ENCODE assay signal across 8 mouse cellular contexts in the genomic region with DNA sequence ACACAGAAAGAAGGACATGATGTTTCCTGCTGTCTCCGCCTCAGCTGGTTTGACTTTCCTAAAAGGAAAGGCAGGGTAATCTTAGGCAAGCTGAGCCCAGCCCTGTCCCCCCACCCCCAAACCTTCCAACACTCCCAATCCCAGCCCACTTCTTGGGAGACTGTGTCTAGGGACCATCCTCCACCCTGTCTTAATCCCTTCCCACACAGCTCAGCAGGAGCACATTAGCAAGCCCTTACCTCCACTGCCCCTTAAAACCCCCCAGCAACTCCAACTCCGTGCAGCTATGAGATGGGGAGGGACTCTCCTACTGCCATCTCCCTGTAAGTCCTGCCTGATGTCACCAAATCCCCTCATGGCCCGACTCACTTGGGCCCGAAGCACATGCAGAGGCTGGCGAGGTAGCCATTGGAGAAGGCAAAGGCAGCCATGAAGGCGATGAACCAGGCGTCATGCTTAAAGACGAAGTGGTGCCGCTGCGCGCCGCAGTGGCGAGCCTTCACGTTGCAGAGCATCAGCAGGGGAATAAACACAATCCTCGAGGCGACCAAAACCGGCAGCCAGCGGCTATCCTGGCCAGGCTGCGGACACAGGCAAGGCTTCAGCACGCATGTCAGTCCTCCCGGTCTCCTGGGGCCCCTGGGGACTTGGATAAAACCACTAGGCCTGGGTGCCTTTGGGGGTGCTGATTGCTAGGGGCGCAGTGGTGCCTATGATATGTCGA. TPM values are rescaled to one million over a fixed set of nuclear protein-coding genes. Genes with fewer than 3 reads are reported as not detected.
A peak's percentile ranks its signal among the peaks of the same experiment; 100 is the strongest.
DNase-seq lines count a peak whose midpoint lies in the region; ATAC-seq and TF ChIP-seq lines count a peak whose summit lies in the region.

No protein-coding gene starts in this region.

- TF ChIP-seq POLR2A in bone marrow, adult 2 months (IDR thresholded peaks at IDR 0.05; ENCODE audit: borderline replicate concordance, control insufficient read depth, low read depth, low read length): no peak; the same call in 1 of the 2 replicates
- no peak for TF ChIP-seq POLR2A in lung, adult 2 months (IDR thresholded peaks at IDR 0.05; ENCODE audit: borderline replicate concordance, extremely low read depth, low read depth, low read length)

- no peak for DNase-seq in heart, adult 9 months (ENCODE audit: low spot score in 2 of 2)
- DNase-seq in hindbrain, embryonic 11.5 days (ENCODE audit: low spot score): no peak
- DNase-seq in midbrain, embryonic 11.5 days (ENCODE audit: low spot score, missing footprints): no peak
- DNase-seq in adipocyte (ENCODE audit: low spot score): no peak
- no peak for DNase-seq in adrenal gland, postnatal 36 days
- DNase-seq in lung, adult 2 months: no peak

- no peaks in the 10 kb centered on the region for H3K27me3 ChIP-seq in heart, embryonic 14.5 days (ENCODE audit: control insufficient read depth, insufficient read depth, low read length)
- no peaks in the 10 kb centered on the region for H3K27me3 ChIP-seq in hindbrain, embryonic 11.5 days (ENCODE audit: control insufficient read depth, insufficient read depth, low read length)
- H3K27me3 ChIP-seq in midbrain, embryonic 11.5 days (ENCODE audit: control insufficient read depth, insufficient read depth, low read length): no peaks in the 10 kb centered on the region

- H3K36me3 ChIP-seq in heart, embryonic 14.5 days (ENCODE audit: control insufficient read depth, insufficient read depth, low read length): peaks cover 42% of the 10 kb centered on the region
- H3K36me3 ChIP-seq in hindbrain, embryonic 11.5 days (ENCODE audit: control insufficient read depth, insufficient read depth, low read length): no peaks in the 10 kb centered on the region
- peaks cover 5% of the 10 kb centered on the region; the same call in 1 of the 2 replicates for H3K36me3 ChIP-seq in midbrain, embryonic 11.5 days (ENCODE audit: control insufficient read depth, insufficient read depth, low read length)

- H3K4me1 ChIP-seq in heart, embryonic 14.5 days (ENCODE audit: control insufficient read depth in 2 of 2, insufficient read depth in 2 of 2, low read length in 2 of 2): peaks cover 22 to 39% of the 10 kb centered on the region in 2 experiments
- peaks cover 14% of the 10 kb centered on the region for H3K4me1 ChIP-seq in bone marrow, adult 2 months (ENCODE audit: control insufficient read depth, insufficient read depth, low read length)
- H3K4me1 ChIP-seq in hindbrain, embryonic 11.5 days (replicated peaks; ENCODE audit: control insufficient read depth, insufficient read depth, low read length): 0 out of 2 replicates have a peak, but pooled peaks cover 4% of the 10 kb centered on the region
- H3K4me1 ChIP-seq in midbrain, embryonic 11.5 days (ENCODE audit: control insufficient read depth, insufficient read depth, low read length): peaks cover 15% of the 10 kb centered on the region
- H3K4me1 ChIP-seq in lung, adult 2 months (ENCODE audit: control insufficient read depth, insufficient read depth, low read length): peaks cover 26% of the 10 kb centered on the region

- TF ChIP-seq CTCF in bone marrow, adult 2 months (IDR thresholded peaks at IDR 0.05; ENCODE audit: control insufficient read depth, insufficient read depth, low read length): no peak
- no peak for TF ChIP-seq CTCF in lung, adult 2 months (IDR thresholded peaks at IDR 0.05; ENCODE audit: insufficient read depth, low read length)

- H3K9ac ChIP-seq in heart, embryonic 14.5 days (ENCODE audit: low read length): peak overlapping the region; percentile 32; the same call in 1 of the 2 replicates
- no peak overlapping the region for H3K9ac ChIP-seq in hindbrain, embryonic 11.5 days (ENCODE audit: low read depth, low read length)
- H3K9ac ChIP-seq in midbrain, embryonic 11.5 days (ENCODE audit: low read length): no peak overlapping the region

- WGBS in heart, embryonic 14.5 days: 63% methylated on average over 23 of the region's 23 CpGs
- 90% methylated on average over 23 of the region's 23 CpGs for WGBS in bone marrow, adult 2 months
- WGBS in hindbrain, embryonic 11.5 days: 64% methylated on average over 23 of the region's 23 CpGs
- WGBS in midbrain, embryonic 11.5 days: 55% methylated on average over 23 of the region's 23 CpGs
- WGBS in lung, adult 2 months: 78% methylated on average over 23 of the region's 23 CpGs

- ATAC-seq in heart, embryonic 14.5 days (ENCODE audit: insufficient number of reproducible peaks, insufficient read depth, low FRiP score, low read depth): no peak
- no peak for ATAC-seq in hindbrain, embryonic 11.5 days (ENCODE audit: low FRiP score)
- ATAC-seq in midbrain, embryonic 11.5 days (ENCODE audit: low FRiP score): no peak

- H3K9me3 ChIP-seq in heart, embryonic 14.5 days (ENCODE audit: control insufficient read depth, low read length): no peaks in the 10 kb centered on the region
- H3K9me3 ChIP-seq in hindbrain, embryonic 11.5 days (ENCODE audit: control insufficient read depth, low read length): no peaks in the 10 kb centered on the region
- H3K9me3 ChIP-seq in midbrain, embryonic 11.5 days (ENCODE audit: control insufficient read depth, low read length): no peaks in the 10 kb centered on the region; the same call in 1 of the 2 replicates

- peak overlapping the region; percentile 90 to 97 for H3K27ac ChIP-seq in heart, embryonic 14.5 days (replicated peaks in 1 of 2; ENCODE audit: control insufficient read depth in 1 of 2, insufficient read depth in 1 of 2, low read depth in 2 of 2, low read length in 2 of 2)
- peak overlapping the region; percentile 38 for H3K27ac ChIP-seq in bone marrow, adult 2 months (ENCODE audit: control insufficient read depth, insufficient read depth, low read depth, low read length, poor library complexity)
- peak overlapping the region; percentile 39 for H3K27ac ChIP-seq in hindbrain, embryonic 11.5 days (ENCODE audit: low read depth, low read length)
- 0 out of 2 replicates have a peak overlapping the region, but pooled peaks have one; percentile 41 for H3K27ac ChIP-seq in midbrain, embryonic 11.5 days (ENCODE audit: low read depth, low read length)

- no peak overlapping the region; the same call in 1 of the 2 replicates for H3K4me2 ChIP-seq in heart, embryonic 14.5 days (ENCODE audit: low read length)
- H3K4me2 ChIP-seq in hindbrain, embryonic 11.5 days (replicated peaks; ENCODE audit: low read depth, low read length): no peak overlapping the region
- no peak overlapping the region for H3K4me2 ChIP-seq in midbrain, embryonic 11.5 days

- no peak overlapping the region for H3K4me3 ChIP-seq in heart, embryonic 14.5 days (ENCODE audit: control insufficient read depth in 1 of 2, insufficient read depth in 1 of 2, low read depth in 1 of 2, low read length in 2 of 2)
- H3K4me3 ChIP-seq in bone marrow, adult 2 months (replicated peaks; ENCODE audit: control insufficient read depth, low read depth, low read length): no peak overlapping the region
- H3K4me3 ChIP-seq in hindbrain, embryonic 11.5 days (ENCODE audit: low read depth, low read length): no peak overlapping the region
- H3K4me3 ChIP-seq in midbrain, embryonic 11.5 days (ENCODE audit: low read depth, low read length): no peak overlapping the region
- no peak overlapping the region for H3K4me3 ChIP-seq in lung, adult 2 months (replicated peaks; ENCODE audit: extremely low read depth, low read depth, low read length)

RNA-seq across cellular contexts. Expression of a gene that starts 12.8 kb away (rescaled TPM):
- polyA plus RNA-seq in heart, embryonic 14.5 days (2014; fragmentation: Nextera tagmentation; extraction: Ambion mirVana): 1,215 and 1,233 TPM in 2 replicates
- 576 and 1,077 TPM in 2 replicates for polyA plus RNA-seq in bone marrow, adult 2 months (2011; ENCODE audit: insufficient read depth, insufficient read length, low replicate concordance, missing spikeins)
- polyA plus RNA-seq in hindbrain, embryonic 11.5 days (2014; fragmentation: Nextera tagmentation; extraction: Ambion mirVana): 1,644 and 1,674 TPM in 2 replicates
- polyA plus RNA-seq in midbrain, embryonic 11.5 days (2014; fragmentation: Nextera tagmentation; extraction: Ambion mirVana): 1,614 and 1,690 TPM in 2 replicates
- total RNA-seq in adrenal gland, postnatal 36 days (2021): 1,000 to 10,000 TPM; 1,888 to 2,360 TPM
- 212 and 340 TPM in 2 replicates for polyA plus RNA-seq in lung, adult 2 months (2012; rRNA removed)

RNA-seq across cellular contexts. Expression of a gene that starts 13.5 kb away (rescaled TPM):
- 84.7 and 87.8 TPM in 2 replicates for polyA plus RNA-seq in heart, embryonic 14.5 days (2014; fragmentation: Nextera tagmentation; extraction: Ambion mirVana)
- polyA plus RNA-seq in bone marrow, adult 2 months (2011; ENCODE audit: insufficient read depth, insufficient read length, low replicate concordance, missing spikeins): 73.1 and 109 TPM in 2 replicates
- 48.0 and 50.8 TPM in 2 replicates for polyA plus RNA-seq in hindbrain, embryonic 11.5 days (2014; fragmentation: Nextera tagmentation; extraction: Ambion mirVana)
- polyA plus RNA-seq in midbrain, embryonic 11.5 days (2014; fragmentation: Nextera tagmentation; extraction: Ambion mirVana): 45.1 and 46.8 TPM in 2 replicates
- total RNA-seq in adrenal gland, postnatal 36 days (2021): 100 to 1,000 TPM; 132 to 137 TPM
- 185 and 186 TPM in 2 replicates for polyA plus RNA-seq in lung, adult 2 months (2012; rRNA removed)

RNA-seq across cellular contexts. Expression of a gene that starts 16.0 kb away (rescaled TPM):
- polyA plus RNA-seq in heart, embryonic 14.5 days (2014; fragmentation: Nextera tagmentation; extraction: Ambion mirVana): not detected in 2 replicates
- polyA plus RNA-seq in bone marrow, adult 2 months (2011; ENCODE audit: insufficient read depth, insufficient read length, low replicate concordance, missing spikeins): 9.3 TPM in 1 of 2 replicates, not detected in the other
- polyA plus RNA-seq in hindbrain, embryonic 11.5 days (2014; fragmentation: Nextera tagmentation; extraction: Ambion mirVana): 1.1 and 1.8 TPM in 2 replicates
- polyA plus RNA-seq in midbrain, embryonic 11.5 days (2014; fragmentation: Nextera tagmentation; extraction: Ambion mirVana): 0.21 TPM in 1 of 2 replicates, not detected in the other
- not detected for total RNA-seq in adrenal gland, postnatal 36 days (2021)
- polyA plus RNA-seq in lung, adult 2 months (2012; rRNA removed): not detected in 2 replicates

RNA-seq across cellular contexts. Expression of a gene that starts 22.2 kb away (rescaled TPM):
- polyA plus RNA-seq in heart, embryonic 14.5 days (2014; fragmentation: Nextera tagmentation; extraction: Ambion mirVana): 91.3 and 92.4 TPM in 2 replicates
- polyA plus RNA-seq in bone marrow, adult 2 months (2011; ENCODE audit: insufficient read depth, insufficient read length, low replicate concordance, missing spikeins): 14.7 and 22.7 TPM in 2 replicates
- polyA plus RNA-seq in hindbrain, embryonic 11.5 days (2014; fragmentation: Nextera tagmentation; extraction: Ambion mirVana): 89.9 and 91.5 TPM in 2 replicates
- polyA plus RNA-seq in midbrain, embryonic 11.5 days (2014; fragmentation: Nextera tagmentation; extraction: Ambion mirVana): 97.2 and 102 TPM in 2 replicates
- 10 to 100 TPM; 43.4 to 75.9 TPM for total RNA-seq in adrenal gland, postnatal 36 days (2021)
- polyA plus RNA-seq in lung, adult 2 months (2012; rRNA removed): 89.9 and 102 TPM in 2 replicates

RNA-seq across cellular contexts. Expression of a gene that starts 30.4 kb away (rescaled TPM):
- polyA plus RNA-seq in heart, embryonic 14.5 days (2014; fragmentation: Nextera tagmentation; extraction: Ambion mirVana): 2.7 and 2.9 TPM in 2 replicates
- polyA plus RNA-seq in bone marrow, adult 2 months (2011; ENCODE audit: insufficient read depth, insufficient read length, low replicate concordance, missing spikeins): 6.9 and 14.8 TPM in 2 replicates
- 5.6 and 9.0 TPM in 2 replicates for polyA plus RNA-seq in hindbrain, embryonic 11.5 days (2014; fragmentation: Nextera tagmentation; extraction: Ambion mirVana)
- 7.8 and 9.0 TPM in 2 replicates for polyA plus RNA-seq in midbrain, embryonic 11.5 days (2014; fragmentation: Nextera tagmentation; extraction: Ambion mirVana)
- 1 to 10 TPM; 3.7 TPM for total RNA-seq in adrenal gland, postnatal 36 days (2021)
- polyA plus RNA-seq in lung, adult 2 months (2012; rRNA removed): 7.2 and 7.8 TPM in 2 replicates

Comparison
In these comparisons a context has a peak if more than half of its experiments do, and no peak if none do; other contexts are left out.
1. H3K27ac ChIP-seq: peak in every context shown above with its lines; median percentile 94 in heart, embryonic 14.5 days; 41 in midbrain, embryonic 11.5 days; 39 in hindbrain, embryonic 11.5 days; 38 in bone marrow, adult 2 months.